Mouse (Mus musculus) CH12.LX (cell line): ENCODE results near the gene Chrne. TPM values are rescaled to one million over a fixed set of nuclear protein-coding genes. Genes with fewer than 3 reads are reported as not detected.

Source experiments
- DNase-seq: peaks from one replicate; pipeline ENCODE4 v3.0.0-alpha.2; 2013; ENCODE audit errors: extremely low read depth
- H3K27ac ChIP-seq: 2 replicates; pipeline ENCODE4 v1.5.1; 2012; ENCODE audit warnings: low read depth, mild to moderate bottlenecking, control low read depth, moderate library complexity; ENCODE audit not compliant: insufficient read depth
- H3K27me3 ChIP-seq: replicated peaks from 2 replicates; pipeline ENCODE3; 2012; ENCODE audit warnings: inconsistent platforms
- H3K36me3 ChIP-seq, 2 experiments: replicated peaks in 1 of 2; 2 replicates each; pipeline versions ENCODE3 to v1.6.1; 2012; ENCODE audit warnings: inconsistent platforms in 1 of 2, low read length in 1 of 2, mild to moderate bottlenecking in 1 of 2, mixed read lengths in 1 of 2, moderate library complexity in 1 of 2; ENCODE audit not compliant: control insufficient read depth in 1 of 2, insufficient read depth in 1 of 2
- H3K4me1 ChIP-seq, 2 experiments: 2 replicates each; pipeline ENCODE4 v1.6.1; 2012; ENCODE audit warnings: inconsistent platforms in 1 of 2, moderate library complexity in 1 of 2; ENCODE audit not compliant: insufficient read depth in 2 of 2, control insufficient read depth in 1 of 2
- H3K4me2 ChIP-seq: 2 replicates; pipeline ENCODE4 v1.6.1; 2012; ENCODE audit warnings: low read depth, mild to moderate bottlenecking, control low read depth; ENCODE audit not compliant: poor library complexity, insufficient read depth, severe bottlenecking
- H3K4me3 ChIP-seq, 3 experiments: fragments of 150-350 bp in 1 of 3; sonication (generic) in 1 of 3; replicated peaks in 1 of 3; 2 replicates each; pipeline versions ENCODE3 to v1.5.1; 2011 to 2012; ENCODE audit warnings: low read depth in 2 of 3, low read length in 2 of 3, mild to moderate bottlenecking in 2 of 3, moderate library complexity in 2 of 3, control low read depth in 1 of 3, improper control_type of control experiment in 1 of 3, inconsistent platforms in 1 of 3, mixed read lengths in 1 of 3; ENCODE audit not compliant: poor library complexity in 1 of 3
- H3K79me2 ChIP-seq: replicated peaks from 2 replicates; pipeline ENCODE4 v1.6.1; 2012; ENCODE audit warnings: mild to moderate bottlenecking, moderate library complexity; ENCODE audit not compliant: control insufficient read depth, poor library complexity, insufficient read depth, severe bottlenecking; ENCODE audit errors: extremely low read depth
- H3K9ac ChIP-seq: 2 replicates; pipeline ENCODE4 v1.6.1; 2012; ENCODE audit warnings: low read depth, mild to moderate bottlenecking, control low read depth, moderate library complexity; ENCODE audit not compliant: insufficient read depth
- H3K9me3 ChIP-seq: replicated peaks from 2 replicates; pipeline ENCODE3; 2012; ENCODE audit warnings: low read length, inconsistent platforms, mixed read lengths
- CHD2 ChIP-seq: IDR thresholded peaks from 2 replicates; pipeline ENCODE4 v1.6.1; 2011; ENCODE audit warnings: low read length, improper control_type of control experiment
- E2F4 ChIP-seq: IDR thresholded peaks from 2 replicates; pipeline ENCODE4 v1.6.1; 2011; ENCODE audit warnings: low read depth, low read length, improper control_type of control experiment; ENCODE audit not compliant: insufficient replicate concordance
- ETS1 ChIP-seq: conservative IDR thresholded peaks from 2 replicates; pipeline ENCODE4 v1.6.1; 2012; ENCODE audit warnings: low read depth, mild to moderate bottlenecking, inconsistent platforms, low read length, improper control_type of control experiment, moderate library complexity
- GABPA ChIP-seq: IDR thresholded peaks from 2 replicates; pipeline ENCODE4 v1.6.1; 2012; ENCODE audit warnings: low read depth, low read length, improper control_type of control experiment, inconsistent platforms; ENCODE audit not compliant: insufficient replicate concordance
- IRF4 ChIP-seq: IDR thresholded peaks from 2 replicates; pipeline ENCODE4 v1.6.1; 2014; ENCODE audit warnings: low read depth, mild to moderate bottlenecking, inconsistent platforms, low read length, improper control_type of control experiment
- MAZ ChIP-seq: IDR thresholded peaks from 2 replicates; pipeline ENCODE4 v1.6.1; 2012; ENCODE audit warnings: low read depth, mild to moderate bottlenecking, inconsistent platforms, low read length, improper control_type of control experiment, moderate library complexity
- MXI1 ChIP-seq: IDR thresholded peaks from 2 replicates; pipeline ENCODE4 v1.6.1; 2011; ENCODE audit warnings: mild to moderate bottlenecking, low read depth, low read length, improper control_type of control experiment
- NRF1 ChIP-seq: IDR thresholded peaks from 2 replicates; pipeline ENCODE4 v1.6.1; 2014; ENCODE audit warnings: low read depth, mild to moderate bottlenecking, inconsistent platforms, low read length, improper control_type of control experiment, moderate library complexity
- POLR2AphosphoS2 ChIP-seq: IDR thresholded peaks from 2 replicates; pipeline ENCODE4 v1.6.1; 2011; ENCODE audit warnings: low read depth, low read length, improper control_type of control experiment
- SIN3A ChIP-seq: IDR thresholded peaks from 2 replicates; pipeline ENCODE4 v1.6.1; 2012; ENCODE audit warnings: low read length, improper control_type of control experiment, inconsistent platforms
- USF2 ChIP-seq: conservative IDR thresholded peaks from 2 replicates; pipeline ENCODE4 v1.6.1; 2011; ENCODE audit warnings: low read depth, low read length, improper control_type of control experiment
- dilution Hi-C: fragments of 300-500 bp; cut with MboI; formaldehyde crosslinking; loops from 2 replicates; pipeline ENCODE4 v1.14.3; 2020; ENCODE audit warnings: low sequenced_read_pairs; ENCODE audit not compliant: extremely low pct_unique_long_range_greater_than_20kb, extremely low pct_ligation_motif_present
- in situ Hi-C: fragments of 300-500 bp; cut with MboI; formaldehyde crosslinking; loops from 3 replicates; pipeline ENCODE4 v1.14.3; 2019; ENCODE audit warnings: low sequenced_read_pairs, low pct_ligation_motif_present, low pct_unique_long_range_greater_than_20kb, mixed read lengths
- polyA plus RNA-seq: library from polyadenylated mRNA; unstranded; fragments of >175 nt; gene quantifications from 2 replicates; pipeline ENCODE4 v1.2.1, GENCODE M21; 2012; ENCODE audit warnings: low read depth; ENCODE audit not compliant: insufficient read length
- total RNA-seq, 2 experiments: library from RNA; depleted of rRNA; stranded (reverse); fragments of 300-350 nt in 1 of 2; fragments of >200 nt in 1 of 2; gene quantifications; 2 replicates each; pipeline ENCODE4 v1.2.3; 2012 to 2014

The Chrne gene
- total and polyA plus RNA-seq, 3 experiments: not detected

GRCm38 (mm10) chr11:70653345-70654197, 34.6 kb upstream of the Chrne start (continued):
- TF ChIP-seq MXI1: peak; percentile 92; the same call in 1 of the 2 replicates

DNA sequence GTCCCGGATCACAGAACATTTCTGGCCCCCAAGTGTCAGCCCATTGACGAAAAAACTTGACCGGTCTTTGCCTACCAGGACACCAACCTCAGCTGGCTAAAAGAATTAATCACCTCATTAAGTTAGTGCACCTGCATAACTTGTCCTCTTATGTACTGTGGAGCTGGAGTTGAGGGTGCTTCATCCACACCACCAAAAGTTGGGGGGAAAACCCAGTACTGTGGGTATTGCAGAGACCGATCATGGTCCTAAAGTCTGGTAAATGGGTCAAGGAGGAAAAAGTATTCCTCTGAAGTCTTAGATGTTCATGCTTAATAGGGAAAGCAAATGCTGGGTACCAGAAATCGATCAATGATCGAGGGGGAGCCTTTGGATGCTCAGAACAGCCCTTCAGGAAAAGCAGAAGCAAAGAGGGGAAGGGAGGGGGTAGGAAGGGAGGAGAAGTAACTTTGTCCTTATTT, 33.9 kb upstream of the Chrne start:
- Histone ChIP-seq H3K36me3 (peaks cover 38 to 49% of the 10 kb centered on the region in 2 experiments), H3K4me1 (peaks cover 24 to 62% of the 10 kb centered on the region in 2 experiments), H3K4me3 (peak overlapping the region; percentile 74 to 99 (median 78)), H3K27me3 (no peaks in the 10 kb centered on the region), H3K27ac (peak overlapping the region; percentile 35), H3K79me2 (peaks cover 65% of the 10 kb centered on the region), H3K9me3 (no peaks in the 10 kb centered on the region), H3K4me2 (peak overlapping the region; percentile 87), H3K9ac (peak overlapping the region; percentile 99)
- no peak for DNase-seq
- in situ Hi-C loops (no loop called here), dilution Hi-C loops (no loop called here)
- no peak for TF ChIP-seq IRF4
- peak; percentile 88 for TF ChIP-seq POLR2AphosphoS2
- no peak for TF ChIP-seq GABPA
- no peak for TF ChIP-seq MXI1
- no peak for TF ChIP-seq MAZ
- TF ChIP-seq CHD2: no peak
- TF ChIP-seq USF2: no peak

DNA sequence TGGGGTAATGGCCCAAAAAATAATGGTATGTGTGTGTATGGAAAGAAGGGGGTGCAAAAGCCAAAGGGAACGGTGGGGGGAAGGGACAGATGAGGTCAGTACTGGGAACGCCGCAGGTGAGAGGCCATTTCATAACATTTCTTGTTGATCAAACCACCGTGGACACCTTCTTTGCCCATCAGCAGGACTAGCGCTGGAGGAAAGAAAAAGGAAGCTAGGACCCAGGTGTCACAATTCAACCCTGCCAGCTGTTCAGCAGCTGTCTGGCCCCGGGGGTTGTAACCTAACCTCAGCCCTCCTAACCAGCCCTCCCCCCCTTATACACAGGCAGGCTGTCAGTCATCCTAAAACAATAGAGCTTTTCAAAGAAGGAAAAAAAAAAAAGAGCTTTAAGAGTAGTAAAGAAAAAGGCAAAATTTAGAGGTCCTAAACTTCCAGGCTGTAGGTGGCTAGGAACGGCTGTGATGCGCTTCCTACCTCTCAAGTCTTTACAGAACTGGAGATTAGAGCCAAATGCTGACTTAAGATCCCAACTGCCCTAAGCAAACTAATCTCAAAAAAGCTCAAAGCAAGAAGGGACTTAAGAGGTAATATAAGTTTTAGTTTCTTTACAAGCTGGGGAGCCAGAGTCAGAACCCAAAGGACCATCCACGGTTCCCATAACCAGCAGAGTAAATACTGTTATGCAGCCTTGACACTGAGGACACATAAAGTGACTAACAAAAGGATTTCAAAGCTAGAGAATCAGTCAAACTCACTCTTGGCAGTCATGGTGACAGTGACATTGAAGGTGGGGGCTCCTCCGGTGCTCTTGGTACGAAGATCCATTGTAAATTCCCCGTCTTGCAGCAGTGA, 33.2 kb upstream of the Chrne start:
- peaks cover 24 to 56% of the 10 kb centered on the region in 2 experiments for H3K4me1 ChIP-seq
- dilution Hi-C loops: no loop called here
- H3K9me3 ChIP-seq: no peaks in the 10 kb centered on the region
- H3K36me3 ChIP-seq: peaks cover 38 to 49% of the 10 kb centered on the region in 2 experiments
- in situ Hi-C loops: no loop called here
- peak overlapping the region; percentile 99 for H3K9ac ChIP-seq
- H3K79me2 ChIP-seq: peaks cover 70% of the 10 kb centered on the region
- H3K4me3 ChIP-seq: peak overlapping the region; percentile 74 to 99 (median 78)
- peak; percentile 68 for DNase-seq
- H3K27ac ChIP-seq: peak overlapping the region; percentile 35
- H3K4me2 ChIP-seq: peak overlapping the region; percentile 87
- H3K27me3 ChIP-seq: no peaks in the 10 kb centered on the region
- no peak for TF ChIP-seq NRF1
- TF ChIP-seq USF2: no peak; the same call in 1 of the 2 replicates
- TF ChIP-seq ETS1: peak; percentile 71; the same call in 1 of the 2 replicates
- TF ChIP-seq E2F4: no peak
- TF ChIP-seq SIN3A: peak; percentile 57; the same call in 1 of the 2 replicates
